Mouse (Mus musculus) C3H10T1/2 (cell line): ENCODE results near the gene Slc6a8. TPM values are rescaled to one million over a fixed set of nuclear protein-coding genes. Genes with fewer than 3 reads are reported as not detected.

Source experiments
- polyA plus RNA-seq, 2 experiments: library from polyadenylated mRNA; unstranded; fragments of >200 nt; fragmentation: generic; extraction: Trizol; gene quantifications; one replicate each; pipeline ENCODE4 v1.2.1; 2012; ENCODE audit warnings: missing spikeins in 2 of 2

Gene Slc6a8
- 10 to 100 TPM; 44.2 to 57.7 TPM for polyA plus RNA-seq

DNA sequence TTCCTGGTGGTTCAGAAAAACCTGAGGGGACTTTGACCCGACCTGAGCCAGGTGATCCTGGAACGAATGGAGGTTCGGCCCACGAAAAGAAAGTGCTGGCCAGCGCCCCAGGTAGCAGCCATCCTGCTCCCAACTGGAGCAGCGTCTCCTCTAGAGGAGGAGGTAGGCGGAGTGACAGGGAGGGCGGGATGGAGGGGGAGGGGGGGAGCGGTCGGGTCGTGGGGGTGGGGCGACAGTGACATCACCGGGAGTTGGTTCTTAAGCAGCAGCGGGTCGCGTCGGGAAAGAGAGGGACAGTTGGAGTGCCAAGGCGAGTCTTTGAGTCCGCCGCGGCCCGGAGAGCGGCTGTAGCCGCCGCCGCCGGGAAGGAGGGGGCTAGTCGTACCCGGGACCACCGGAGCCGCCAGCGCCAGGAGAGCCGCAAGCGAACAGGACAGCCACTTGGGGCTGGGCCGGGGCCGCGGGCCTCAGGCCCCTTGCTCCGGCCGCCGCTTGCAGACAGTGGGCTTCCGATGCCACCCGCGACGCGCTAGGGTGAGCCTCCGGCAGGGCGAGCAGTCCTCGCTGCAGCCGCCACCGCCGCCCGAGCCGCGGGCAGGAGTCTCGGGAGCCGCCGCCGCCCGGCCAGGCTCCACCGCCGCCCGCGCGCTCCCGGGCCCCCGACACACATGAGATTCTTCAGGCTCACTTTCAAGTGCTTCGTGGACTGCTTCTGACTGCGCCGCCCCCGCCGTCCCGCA is at the start of gene Slc6a8:
TSS of gene Slc6a8 (plus strand) at position 272 of the 740 bp plus-strand sequence.

DNA sequence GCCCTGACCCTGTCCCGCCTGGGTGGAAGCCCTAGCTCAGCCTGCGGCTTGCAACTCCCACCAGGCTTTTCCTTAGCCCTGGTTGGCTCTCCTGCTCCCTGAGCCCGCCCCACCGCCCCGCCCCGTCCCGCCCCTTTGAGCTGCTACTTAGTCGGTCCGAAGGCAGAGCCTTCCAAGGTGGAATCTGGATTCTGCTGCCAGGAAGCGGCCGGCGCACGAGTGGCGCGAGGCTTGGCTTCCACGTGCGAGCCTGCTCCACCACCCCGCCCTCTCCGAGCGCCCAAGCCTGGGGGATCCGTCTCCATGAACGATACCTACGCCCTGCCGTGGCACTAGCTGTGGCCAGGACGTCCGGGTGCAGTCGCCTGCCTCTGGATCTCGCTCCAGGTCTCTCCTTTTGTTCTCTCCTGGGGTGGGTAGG is 33.7 kb upstream of the Slc6a8 start, which contains the start of gene Dusp9:
TSS of gene Dusp9 (plus strand) at position 165 of the 421 bp plus-strand sequence.

DNA sequence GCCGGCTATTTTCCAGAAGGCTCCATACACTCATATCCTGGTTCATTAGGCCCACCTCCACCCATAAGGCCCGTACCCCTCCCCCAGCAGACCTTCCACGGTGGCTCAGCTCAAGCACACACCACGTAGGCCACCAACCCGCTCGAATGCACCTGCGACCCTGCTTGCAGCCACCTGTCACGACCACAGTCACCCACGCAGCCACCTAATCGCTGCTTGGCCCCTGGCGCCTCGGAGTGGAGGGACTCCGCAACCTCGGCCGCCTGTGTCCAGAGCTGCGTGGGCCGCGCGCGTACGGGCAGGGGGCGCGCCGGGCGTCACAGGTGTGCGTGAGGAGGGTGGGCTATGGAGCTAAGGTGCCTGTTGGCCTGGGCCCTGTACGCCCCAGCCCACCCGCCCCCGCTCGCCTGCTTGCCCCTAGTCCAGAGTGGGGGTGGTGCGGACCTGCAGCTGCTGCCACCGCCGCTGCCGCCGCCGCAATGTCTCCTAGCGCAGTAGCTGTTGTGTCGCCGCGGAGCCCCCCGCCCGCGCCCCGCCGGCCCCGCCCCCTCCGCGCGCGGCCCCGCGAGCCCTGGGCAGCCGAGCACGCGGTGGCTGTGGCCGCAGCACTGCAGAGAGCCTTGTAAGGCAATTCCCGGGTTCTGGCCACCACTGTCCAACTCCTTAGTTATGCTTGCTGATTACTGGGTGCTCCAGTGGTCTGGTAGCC is 13.2 kb upstream of the Slc6a8 start, which contains the start of gene Pnck:
TSS of gene Pnck (minus strand) at position 543 of the 709 bp plus-strand sequence.

DNA sequence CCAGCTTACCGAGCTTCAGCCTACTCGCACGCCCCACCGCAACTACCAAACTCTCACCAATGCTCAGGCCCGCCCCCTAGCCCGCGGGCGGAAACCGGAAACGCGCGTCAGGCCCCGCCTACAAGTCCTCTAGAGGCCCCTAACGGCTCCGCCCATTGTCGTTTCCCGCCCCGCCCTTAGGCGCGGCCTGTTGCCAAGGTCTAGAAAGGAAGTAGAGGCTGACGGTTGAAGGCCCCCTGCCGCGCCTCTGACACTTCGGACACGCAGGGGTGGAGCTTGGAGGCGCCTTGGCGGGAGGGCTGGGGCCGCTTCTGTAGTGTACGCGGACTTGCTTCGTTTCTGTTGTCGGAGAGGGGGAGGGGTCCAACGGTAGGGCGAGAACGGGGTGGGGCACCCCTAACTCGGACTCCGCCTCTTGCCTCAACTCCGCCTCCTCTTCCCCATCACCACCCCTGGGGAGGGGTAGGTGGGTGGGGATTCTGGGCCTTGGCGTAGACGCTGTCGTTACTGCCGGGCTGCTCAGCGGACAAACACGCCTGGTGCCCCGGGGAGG is 43.2 kb downstream of the Slc6a8 start, which contains the start of the genes Bcap31 and Abcd1:
TSS of gene Bcap31 (minus strand) at position 67 of the 553 bp plus-strand sequence.
TSS of gene Abcd1 (plus strand) at position 489 of the 553 bp plus-strand sequence.

Other genes with a start within 250 kb of the Slc6a8 start
- gene Trex2, start 237.8 kb upstream of the Slc6a8 start, polyA plus RNA-seq: not detected
- 10 to 100 TPM; 40.7 to 52.5 TPM for gene Haus7, start 214.1 kb upstream of the Slc6a8 start, polyA plus RNA-seq
- 1,000 to 10,000 TPM; 1,065 to 2,644 TPM for gene Bgn, start 189.5 kb upstream of the Slc6a8 start, polyA plus RNA-seq
- gene Atp2b3, start 170.1 kb upstream of the Slc6a8 start, polyA plus RNA-seq: under 1 TPM in 1 of 2 experiments, not detected in 1; 0.01 TPM
- under 1 TPM in 1 of 2 experiments, not detected in 1; 0.01 TPM for gene Dusp9, start 33.7 kb upstream of the Slc6a8 start, polyA plus RNA-seq
- gene Pnck, start 13.0 kb upstream of the Slc6a8 start, polyA plus RNA-seq: under 1 TPM in 1 of 2 experiments, not detected in 1; 0.04 TPM
- gene Bcap31, start 43.0 kb downstream of the Slc6a8 start, polyA plus RNA-seq: 100 to 1,000 TPM; 193 to 264 TPM
- gene Abcd1, start 43.4 kb downstream of the Slc6a8 start, polyA plus RNA-seq: 10 to 100 TPM in 1 of 2 experiments, 1 to 10 TPM in 1; 9.6 to 31.9 TPM
- under 1 TPM; 0.01 to 0.14 TPM for gene Plxnb3, start 83.9 kb downstream of the Slc6a8 start, polyA plus RNA-seq
- gene Srpk3, start 101.3 kb downstream of the Slc6a8 start, polyA plus RNA-seq: under 1 TPM; 0.05 TPM
- gene Idh3g, start 113.7 kb downstream of the Slc6a8 start, polyA plus RNA-seq: 100 to 1,000 TPM; 163 to 221 TPM
- 100 to 1,000 TPM; 325 to 480 TPM for gene Ssr4, start 113.9 kb downstream of the Slc6a8 start, polyA plus RNA-seq
- gene Pdzd4, start 151.8 kb downstream of the Slc6a8 start, polyA plus RNA-seq: 10 to 100 TPM in 1 of 2 experiments, 1 to 10 TPM in 1; 6.4 to 20.0 TPM
- under 1 TPM in 1 of 2 experiments, not detected in 1; 0.04 TPM for gene Avpr2, start 219.0 kb downstream of the Slc6a8 start, polyA plus RNA-seq
- 1 to 10 TPM in 1 of 2 experiments, under 1 TPM in 1; 0.99 to 3.3 TPM for gene L1cam, start 223.0 kb downstream of the Slc6a8 start, polyA plus RNA-seq
- under 1 TPM; 0.06 to 0.70 TPM for gene Arhgap4, start 248.7 kb downstream of the Slc6a8 start, polyA plus RNA-seq
- 100 to 1,000 TPM; 112 to 318 TPM for gene Naa10, start 248.8 kb downstream of the Slc6a8 start, polyA plus RNA-seq